In genomic region chr11:103099352-103099940, GRCm38 (mm10) we compare ENCODE assay signal across 16 mouse cellular contexts. TPM values are rescaled to one million over a fixed set of nuclear protein-coding genes. Genes with fewer than 3 reads are reported as not detected.
A peak's percentile ranks its signal among the peaks of the same experiment; 100 is the strongest.
DNase-seq lines count a peak whose midpoint lies in the region; ATAC-seq and TF ChIP-seq lines count a peak whose summit lies in the region.
"Had no signal": no experiment of that assay in that cellular context is flagged by ENCODE, and none has a peak within 500 bp of the region (broad histone marks: within the 10 kb centered on the region; RNA-seq: fewer than 3 reads in every experiment).

No protein-coding gene starts in this region.

- no peak overlapping the region for H3K4me2 ChIP-seq in heart, embryonic 14.5 days (ENCODE audit: low read length)
- H3K4me2 ChIP-seq in liver, postnatal 0 days (ENCODE audit: low read depth, low read length), result no peak overlapping the region
- no peak overlapping the region for H3K4me2 ChIP-seq in liver, embryonic 11.5 days
- H3K4me2 ChIP-seq: hindbrain, embryonic 12.5 days had no signal

- TF ChIP-seq EP300 in liver, postnatal 0 days (IDR thresholded peaks at IDR 0.05; ENCODE audit: low read depth), result no peak

- intact Hi-C loops in gastrocnemius, adult 2 months (cut with DNase I), result no loop called here
- intact Hi-C loops in gastrocnemius, postnatal 14 days (cut with DNase I; ENCODE audit: low total_unique reads), result no loop called here

- no peak overlapping the region for H3K9ac ChIP-seq in heart, embryonic 14.5 days (ENCODE audit: low read length)
- H3K9ac ChIP-seq in liver, postnatal 0 days (replicated peaks), result no peak overlapping the region
- no peak overlapping the region for H3K9ac ChIP-seq in liver, embryonic 11.5 days (ENCODE audit: low read depth, low read length)
- H3K9ac ChIP-seq: forebrain, postnatal 0 days; hindbrain, embryonic 12.5 days; liver, embryonic 14.5 days had no signal

- no peak for TF ChIP-seq CTCF in gastrocnemius, adult 2 months (IDR thresholded peaks at IDR 0.05)
- TF ChIP-seq CTCF in liver, postnatal 0 days (IDR thresholded peaks at IDR 0.05; ENCODE audit: low read depth), result no peak

- peak overlapping the region; percentile 96 for H3K27ac ChIP-seq in gastrocnemius, adult 2 months
- peak overlapping the region; percentile 6 to 81; a peak in 1 of 4 replicates for H3K27ac ChIP-seq in heart, embryonic 14.5 days (replicated peaks in 1 of 2; ENCODE audit: control insufficient read depth in 1 of 2, insufficient read depth in 1 of 2, low read depth in 2 of 2, low read length in 2 of 2)
- H3K27ac ChIP-seq in liver, postnatal 0 days (ENCODE audit: low read depth), result no peak overlapping the region
- H3K27ac ChIP-seq in liver, embryonic 11.5 days (ENCODE audit: low read depth, low read length), result no peak overlapping the region
- H3K27ac ChIP-seq: hindbrain, embryonic 12.5 days; left cerebral cortex, adult 2 months; liver, embryonic 14.5 days had no signal

- 62% methylated on average over 12 of the region's 12 CpGs for WGBS in heart, embryonic 14.5 days
- 61% methylated on average over 12 of the region's 12 CpGs for WGBS in liver, postnatal 0 days (ENCODE audit: insufficient replicate concordance)
- 60% methylated on average over 12 of the region's 12 CpGs for WGBS in liver, embryonic 11.5 days

- no peaks in the 10 kb centered on the region for H3K36me3 ChIP-seq in heart, embryonic 14.5 days (ENCODE audit: control insufficient read depth, insufficient read depth, low read length)
- H3K36me3 ChIP-seq in liver, postnatal 0 days (replicated peaks; ENCODE audit: insufficient read depth, low read length), result no peaks in the 10 kb centered on the region
- H3K36me3 ChIP-seq in liver, embryonic 11.5 days (ENCODE audit: control insufficient read depth, insufficient read depth, low read length), result no peaks in the 10 kb centered on the region
- H3K36me3 ChIP-seq: hindbrain, embryonic 12.5 days had no signal

- H3K9me3 ChIP-seq in heart, embryonic 14.5 days (ENCODE audit: control insufficient read depth, low read length), result no peaks in the 10 kb centered on the region
- no peaks in the 10 kb centered on the region for H3K9me3 ChIP-seq in liver, postnatal 0 days (ENCODE audit: low read length)
- H3K9me3 ChIP-seq in liver, embryonic 11.5 days (ENCODE audit: control insufficient read depth, low read length), result no peaks in the 10 kb centered on the region
- H3K9me3 ChIP-seq: hindbrain, embryonic 12.5 days had no signal

- H3K4me3 ChIP-seq in gastrocnemius, adult 2 months, result peak overlapping the region; percentile 84
- H3K4me3 ChIP-seq in heart, embryonic 14.5 days (ENCODE audit: control insufficient read depth in 1 of 2, insufficient read depth in 1 of 2, low read depth in 1 of 2, low read length in 2 of 2), result no peak overlapping the region
- no peak overlapping the region for H3K4me3 ChIP-seq in liver, postnatal 0 days (ENCODE audit: low read depth, low read length)
- H3K4me3 ChIP-seq in liver, embryonic 11.5 days (ENCODE audit: low read depth, low read length), result no peak overlapping the region
- H3K4me3 ChIP-seq: hindbrain, embryonic 12.5 days; left cerebral cortex, adult 2 months had no signal

- H3K4me1 ChIP-seq in heart, embryonic 14.5 days (ENCODE audit: control insufficient read depth in 2 of 2, insufficient read depth in 2 of 2, low read length in 2 of 2), result peaks cover 58 to 73% of the 10 kb centered on the region in 2 experiments
- H3K4me1 ChIP-seq in liver, postnatal 0 days (ENCODE audit: insufficient read depth), result peaks cover 31% of the 10 kb centered on the region
- H3K4me1 ChIP-seq in liver, embryonic 11.5 days (replicated peaks; ENCODE audit: control insufficient read depth, insufficient read depth, low read length), result peaks cover 31% of the 10 kb centered on the region

- peak; percentile 39 for DNase-seq in gastrocnemius, adult 2 months
- DNase-seq in gastrocnemius, postnatal 14 days, result no peak
- DNase-seq in heart, adult 9 months (ENCODE audit: low spot score in 2 of 2), result no peak
- DNase-seq in liver, postnatal 0 days, result peak; percentile 14
- DNase-seq in liver, embryonic 11.5 days (ENCODE audit: low spot score), result no peak
- DNase-seq in urinary bladder, adult 18-20 months (ENCODE audit: low spot score in 2 of 2), result no peak
- DNase-seq: forebrain, postnatal 0 days; kidney, postnatal 14 days; spleen, adult 18-20 months; thymus, adult 2 months had no signal

- no peaks in the 10 kb centered on the region for H3K27me3 ChIP-seq in heart, embryonic 14.5 days (ENCODE audit: control insufficient read depth, insufficient read depth, low read length)
- H3K27me3 ChIP-seq in liver, postnatal 0 days (ENCODE audit: insufficient read depth, low read length), result peaks cover 20% of the 10 kb centered on the region
- peaks cover 36% of the 10 kb centered on the region for H3K27me3 ChIP-seq in liver, embryonic 11.5 days (replicated peaks; ENCODE audit: control insufficient read depth, insufficient read depth, low read length)

- no peak for ATAC-seq in heart, embryonic 14.5 days (ENCODE audit: insufficient number of reproducible peaks, insufficient read depth, low FRiP score, low read depth)
- no peak for ATAC-seq in liver, postnatal 0 days
- ATAC-seq in liver, embryonic 11.5 days (replicated peaks; ENCODE audit: low FRiP score), result no peak
- ATAC-seq: forebrain, postnatal 0 days; inflammation-experienced regulatory T-cells, adult 6 months; lung, postnatal 0 days had no signal

RNA-seq across cellular contexts. Expression of gene Plcd3, which starts 2.0 kb away (rescaled TPM):
- total RNA-seq in gastrocnemius, adult 2 months (2021), result 1 to 10 TPM; 4.6 to 5.9 TPM
- total RNA-seq in gastrocnemius, postnatal 14 days (2021), result 1 to 10 TPM; 4.5 TPM
- 6.9 and 7.4 TPM in 2 replicates for polyA plus RNA-seq in heart, embryonic 14.5 days (2014; fragmentation: Nextera tagmentation; extraction: Ambion mirVana)
- polyA plus RNA-seq in liver, postnatal 0 days (2015; fragmentation: Nextera tagmentation; extraction: Ambion mirVana), result 0.82 and 0.85 TPM in 2 replicates
- polyA plus RNA-seq in liver, embryonic 11.5 days (2014; fragmentation: Nextera tagmentation; extraction: Ambion mirVana), result 1.1 and 1.3 TPM in 2 replicates
- polyA plus RNA-seq: inflammation-experienced regulatory T-cells, adult 6 months had no signal

RNA-seq across cellular contexts. Expression of gene Acbd4, which starts 2.0 kb away (rescaled TPM):
- total RNA-seq in gastrocnemius, adult 2 months (2021), result 10 to 100 TPM; 24.2 to 28.6 TPM
- 10 to 100 TPM; 30.0 to 35.7 TPM for total RNA-seq in gastrocnemius, postnatal 14 days (2021)
- polyA plus RNA-seq in heart, embryonic 14.5 days (2014; fragmentation: Nextera tagmentation; extraction: Ambion mirVana), result 13.3 TPM in 2 replicates
- polyA plus RNA-seq in liver, postnatal 0 days (2015; fragmentation: Nextera tagmentation; extraction: Ambion mirVana), result 56.5 and 57.0 TPM in 2 replicates
- polyA plus RNA-seq in liver, embryonic 11.5 days (2014; fragmentation: Nextera tagmentation; extraction: Ambion mirVana), result 24.5 and 30.7 TPM in 2 replicates

RNA-seq across cellular contexts. Expression of gene Hexim1, which starts 16.6 kb away (rescaled TPM):
- total RNA-seq in gastrocnemius, adult 2 months (2021), result 10 to 100 TPM; 18.6 to 21.8 TPM
- total RNA-seq in gastrocnemius, postnatal 14 days (2021), result 10 to 100 TPM; 20.7 to 21.5 TPM
- 3.4 and 3.7 TPM in 2 replicates for polyA plus RNA-seq in heart, embryonic 14.5 days (2014; fragmentation: Nextera tagmentation; extraction: Ambion mirVana)
- polyA plus RNA-seq in liver, postnatal 0 days (2015; fragmentation: Nextera tagmentation; extraction: Ambion mirVana), result 2.6 and 2.7 TPM in 2 replicates
- polyA plus RNA-seq in liver, embryonic 11.5 days (2014; fragmentation: Nextera tagmentation; extraction: Ambion mirVana), result 4.6 and 6.1 TPM in 2 replicates

RNA-seq across cellular contexts. Expression of gene Hexim2, which starts 32.8 kb away (rescaled TPM):
- 1 to 10 TPM; 2.0 to 3.6 TPM for total RNA-seq in gastrocnemius, adult 2 months (2021)
- total RNA-seq in gastrocnemius, postnatal 14 days (2021), result 1 to 10 TPM; 2.7 to 3.8 TPM
- polyA plus RNA-seq in heart, embryonic 14.5 days (2014; fragmentation: Nextera tagmentation; extraction: Ambion mirVana), result 4.1 and 4.6 TPM in 2 replicates
- polyA plus RNA-seq in liver, postnatal 0 days (2015; fragmentation: Nextera tagmentation; extraction: Ambion mirVana), result 3.4 and 3.7 TPM in 2 replicates
- polyA plus RNA-seq in liver, embryonic 11.5 days (2014; fragmentation: Nextera tagmentation; extraction: Ambion mirVana), result 11.9 and 13.8 TPM in 2 replicates

Comparison
In these comparisons a context has a peak if more than half of its experiments do, and no peak if none do; other contexts are left out.
1. DNase-seq: peak in gastrocnemius, adult 2 months (single experiment) and liver, postnatal 0 days (single experiment); none in gastrocnemius, postnatal 14 days (single experiment), heart, adult 9 months (0 of 2), liver, embryonic 11.5 days (single experiment) and urinary bladder, adult 18-20 months (0 of 2).
2. H3K27ac ChIP-seq: peak in gastrocnemius, adult 2 months (single experiment) and heart, embryonic 14.5 days (2 of 2); none in liver, postnatal 0 days (single experiment) and liver, embryonic 11.5 days (single experiment).